Mouse (Mus musculus): ENCODE results near the gene Ythdf2. TPM values are rescaled to one million over a fixed set of nuclear protein-coding genes. Genes with fewer than 3 reads are reported as not detected.

The Ythdf2 gene
- total RNA-seq (2012; rRNA removed) = 78.2 and 80.4 TPM in 2 replicates
- polyA plus RNA-seq (2012; ENCODE audit: insufficient read depth in 1 of 2, insufficient read length in 2 of 2, low read depth in 1 of 2, low replicate concordance in 2 of 2, missing spikeins in 1 of 2) = 100 to 1,000 TPM; 103 to 979 TPM

GRCm38 (mm10) chr4:132211953-132212734 lies at the start of gene Ythdf2:
Gene Ythdf2 (minus strand): TSS chr4:132212303.
- Histone ChIP-seq H3K9ac (ENCODE audit: control insufficient read depth, low read depth, low read length, poor library complexity, severe bottlenecking) (peak within 1 kb of the TSS; percentile 100), H3K27me3 (ENCODE audit: control insufficient read depth in 1 of 2, insufficient read depth in 2 of 2, low read length in 2 of 2) (no peaks in the 10 kb centered on the region), H3K4me1 (ENCODE audit: control insufficient read depth in 1 of 2, insufficient read depth in 2 of 2, low read length in 2 of 2) (peaks cover 36 to 40% of the 10 kb centered on the region in 2 experiments), H3K4me3 (ENCODE audit: control insufficient read depth in 1 of 2, insufficient read depth in 1 of 2, low read depth in 2 of 2, low read length in 2 of 2) (peak within 1 kb of the TSS; percentile 85 to 99), H3K27ac (ENCODE audit: control insufficient read depth, low read depth, low read length) (peak within 1 kb of the TSS; percentile 80), H3K36me3 (ENCODE audit: control insufficient read depth in 1 of 2, insufficient read depth in 2 of 2, low read length in 2 of 2) (peaks cover 22 to 64% of the 10 kb centered on the region in 2 experiments), H3K79me2 (ENCODE audit: control insufficient read depth, insufficient read depth, low read length, poor library complexity) (peaks cover 42% of the 10 kb centered on the region), H3K9me3 (replicated peaks; ENCODE audit: insufficient read depth, low read length) (no peaks in the 10 kb centered on the region)
- peak; percentile 96 for DNase-seq (ENCODE audit: low read depth, low spot score)
- TF ChIP-seq KAT2A (conservative IDR thresholded peaks at IDR 0.05; ENCODE audit: low read depth, low read length) (peak; percentile 65), MAX (IDR thresholded peaks at IDR 0.05; ENCODE audit: low read length) (peak; percentile 65; the same call in 1 of the 2 replicates), ZC3H11A (IDR thresholded peaks at IDR 0.05; ENCODE audit: low read depth, low read length) (no peak), POLR2A (IDR thresholded peaks at IDR 0.05; ENCODE audit: control insufficient read depth in 1 of 2, insufficient read depth in 1 of 2, low read depth in 1 of 2, low read length in 2 of 2, poor library complexity in 1 of 2) (peak; percentile 57 to 64; a peak in 2 of 4 replicates), GABPA (IDR thresholded peaks at IDR 0.05; ENCODE audit: low read depth, low read length) (peak; percentile 63; the same call in 1 of the 2 replicates), SMC3 (IDR thresholded peaks at IDR 0.05; ENCODE audit: low read depth, low read length) (peak; percentile 37), MAFK (IDR thresholded peaks at IDR 0.05; ENCODE audit: borderline replicate concordance, low read depth, low read length) (no peak), EP300 (IDR thresholded peaks at IDR 0.05; ENCODE audit: low read depth in 1 of 2, low read length in 2 of 2) (no peak), USF1 (IDR thresholded peaks at IDR 0.05; ENCODE audit: low read depth, low read length) (peak; percentile 27; the same call in 1 of the 2 replicates), CHD1 (IDR thresholded peaks at IDR 0.05; ENCODE audit: low read depth, low read length) (peak; percentile 39; the same call in 1 of the 2 replicates), ZNF384 (IDR thresholded peaks at IDR 0.05; ENCODE audit: low read depth, low read length) (no peak), ZMIZ1 (IDR thresholded peaks at IDR 0.05; ENCODE audit: low read depth, low read length) (peak; percentile 59; the same call in 1 of the 2 replicates), POLR2AphosphoS2 (IDR thresholded peaks at IDR 0.05; ENCODE audit: low read length) (0 out of 2 replicates have a peak, but pooled peaks have one; percentile 56), MEF2A (IDR thresholded peaks at IDR 0.05; ENCODE audit: extremely low read depth, insufficient replicate concordance, low read depth, low read length, poor library complexity, severe bottlenecking) (no peak), RCOR1 (IDR thresholded peaks at IDR 0.05; ENCODE audit: low read depth, low read length) (no peak), ETS1 (IDR thresholded peaks at IDR 0.05; ENCODE audit: low read depth, low read length) (peak; percentile 57; the same call in 1 of the 2 replicates), MXI1 (IDR thresholded peaks at IDR 0.05; ENCODE audit: low read depth, low read length) (peak; percentile 86), NELFE (IDR thresholded peaks at IDR 0.05; ENCODE audit: low read depth, low read length) (peak; percentile 77), TBP (IDR thresholded peaks at IDR 0.05; ENCODE audit: low read depth, low read length) (peak; percentile 72; the same call in 1 of the 2 replicates), UBTF (IDR thresholded peaks at IDR 0.05; ENCODE audit: borderline replicate concordance, insufficient read depth, low read depth, low read length) (peak; percentile 96; the same call in 1 of the 2 replicates), E2F4 (IDR thresholded peaks at IDR 0.05; ENCODE audit: borderline replicate concordance, low read depth, low read length) (no peak; the same call in 1 of the 2 replicates), NRF1 (IDR thresholded peaks at IDR 0.05; ENCODE audit: insufficient read depth, low read depth, low read length, poor library complexity, severe bottlenecking) (peak; percentile 60), ELF1 (IDR thresholded peaks at IDR 0.05; ENCODE audit: low read depth, low read length) (peak; percentile 98), CTCF (IDR thresholded peaks at IDR 0.05 in 2 of 3, conservative IDR thresholded peaks at IDR 0.05 in 1 of 3; ENCODE audit: control insufficient read depth in 1 of 3, insufficient read depth in 1 of 3, low read depth in 2 of 3, low read length in 3 of 3, poor library complexity in 1 of 3, severe bottlenecking in 1 of 3) (peak in 2 of 3 experiments; percentile 86 to 94; a peak in 5 of 6 replicates), MYC (IDR thresholded peaks at IDR 0.05; ENCODE audit: low read depth, low read length) (peak; percentile 53; the same call in 1 of the 2 replicates), POLR2AphosphoS5 (IDR thresholded peaks at IDR 0.05; ENCODE audit: borderline replicate concordance, low read depth, low read length) (no peak), RAD21 (IDR thresholded peaks at IDR 0.05; ENCODE audit: low read depth, low read length) (no peak), MYB (IDR thresholded peaks at IDR 0.05; ENCODE audit: low read depth, low read length) (no peak), ZKSCAN1 (IDR thresholded peaks at IDR 0.05; ENCODE audit: low read depth, low read length) (no peak), GATA1 (IDR thresholded peaks at IDR 0.05; ENCODE audit: low read depth, low read length) (no peak), USF2 (IDR thresholded peaks at IDR 0.05; ENCODE audit: borderline replicate concordance in 1 of 2, insufficient read depth in 1 of 2, low read depth in 1 of 2, low read length in 2 of 2) (no peak), SIN3A (IDR thresholded peaks at IDR 0.05; ENCODE audit: low read length) (peak; percentile 84), MAZ (IDR thresholded peaks at IDR 0.05; ENCODE audit: low read depth, low read length) (peak; percentile 92), TCF12 (IDR thresholded peaks at IDR 0.05; ENCODE audit: low read depth, low read length) (peak; percentile 77)

Data from MEL (cell line).